Mouse (Mus musculus): ENCODE measurements around the gene Slc31a1. TPM values are rescaled to one million over a fixed set of nuclear protein-coding genes. Genes with fewer than 3 reads are reported as not detected.
A peak's percentile ranks its signal among the peaks of the same experiment; 100 is the strongest.

The Slc31a1 gene
- polyA plus RNA-seq, 1 experiment from 2014 or later: 48.3 TPM

- H3K36me3 ChIP-seq (ENCODE audit: insufficient read depth, low read length): peaks cover 20% of the 10 kb centered on the region; the same call in 1 of the 2 replicates
- no peak overlapping the region for H3K9ac ChIP-seq (ENCODE audit: low read depth, low read length)
- ATAC-seq (replicated peaks; ENCODE audit: low FRiP score, low read depth): no peak
- H3K27ac ChIP-seq: no peak overlapping the region
- no peaks in the 10 kb centered on the region for H3K27me3 ChIP-seq (ENCODE audit: insufficient read depth, low read length)
- no peak for TF ChIP-seq CTCF (IDR thresholded peaks at IDR 0.05; ENCODE audit: low read depth)
- H3K4me2 ChIP-seq (ENCODE audit: low read length): no peak overlapping the region
- no peaks in the 10 kb centered on the region for H3K9me3 ChIP-seq (replicated peaks; ENCODE audit: low read length)
- DNase-seq (ENCODE audit: low spot score): no peak
- WGBS: 81% methylated on average over 4 of the region's 4 CpGs
- H3K4me1 ChIP-seq (replicated peaks; ENCODE audit: insufficient read depth, low read length): peaks cover 10% of the 10 kb centered on the region; the same call in 1 of the 2 replicates
- H3K4me3 ChIP-seq (replicated peaks; ENCODE audit: low read depth, low read length): no peak overlapping the region
Measured at GRCm38 (mm10) chr4:62406133-62406532, 45.6 kb downstream of the Slc31a1 start.

- Histone ChIP-seq H3K4me1 (replicated peaks; ENCODE audit: insufficient read depth, low read length) (peaks cover 10% of the 10 kb centered on the region; the same call in 1 of the 2 replicates), H3K27me3 (ENCODE audit: insufficient read depth, low read length) (no peaks in the 10 kb centered on the region), H3K9me3 (replicated peaks; ENCODE audit: low read length) (no peaks in the 10 kb centered on the region), H3K9ac (ENCODE audit: low read depth, low read length) (peak overlapping the region; percentile 85), H3K4me3 (replicated peaks; ENCODE audit: low read depth, low read length) (peak overlapping the region; percentile 73), H3K27ac (peak overlapping the region; percentile 86), H3K4me2 (ENCODE audit: low read length) (peak overlapping the region; percentile 58), H3K36me3 (ENCODE audit: insufficient read depth, low read length) (peaks cover 17% of the 10 kb centered on the region; the same call in 1 of the 2 replicates)
- ATAC-seq (replicated peaks; ENCODE audit: low FRiP score, low read depth): peak; percentile 33
- under 1% methylated on average over 35 of the region's 35 CpGs for WGBS
- peak; percentile 92 for DNase-seq (ENCODE audit: low spot score)
- TF ChIP-seq CTCF (IDR thresholded peaks at IDR 0.05; ENCODE audit: low read depth): peak; percentile 76
Measured at GRCm38 (mm10) chr4:62407730-62408582, 47.4 kb downstream of the Slc31a1 start.

GRCm38 (mm10) chr4:62408601-62409282, 48.2 kb downstream of the Slc31a1 start, which contains the start of the genes Cdc26 and Prpf4:
Cdc26 (minus strand) TSS chr4:62408642.
Prpf4 (plus strand) TSS chr4:62408797.
- DNase-seq (ENCODE audit: low spot score) (peak; percentile 100), ATAC-seq (replicated peaks; ENCODE audit: low FRiP score, low read depth) (peak; percentile 98)
- Histone ChIP-seq H3K27ac (peak within 1 kb of the TSS; percentile 88), H3K4me3 (replicated peaks; ENCODE audit: low read depth, low read length) (peak within 1 kb of the TSS; percentile 73), H3K9ac (ENCODE audit: low read depth, low read length) (peak within 1 kb of the TSS; percentile 85), H3K9me3 (replicated peaks; ENCODE audit: low read length) (no peaks in the 10 kb centered on the region), H3K36me3 (ENCODE audit: insufficient read depth, low read length) (peaks cover 17% of the 10 kb centered on the region; the same call in 1 of the 2 replicates), H3K4me2 (ENCODE audit: low read length) (peak within 1 kb of the TSS; percentile 69), H3K27me3 (ENCODE audit: insufficient read depth, low read length) (no peaks in the 10 kb centered on the region), H3K4me1 (replicated peaks; ENCODE audit: insufficient read depth, low read length) (peaks cover 10% of the 10 kb centered on the region; the same call in 1 of the 2 replicates)
- TF ChIP-seq CTCF (IDR thresholded peaks at IDR 0.05; ENCODE audit: low read depth): no peak
- WGBS: under 1% methylated on average over 39 of the region's 39 CpGs

GRCm38 (mm10) chr4:62409615-62410014, 49.1 kb downstream of the Slc31a1 start:
- H3K9me3 ChIP-seq (replicated peaks; ENCODE audit: low read length): no peaks in the 10 kb centered on the region
- H3K36me3 ChIP-seq (ENCODE audit: insufficient read depth, low read length): peaks cover 16% of the 10 kb centered on the region
- H3K27ac ChIP-seq: peak overlapping the region; percentile 88
- ATAC-seq (replicated peaks; ENCODE audit: low FRiP score, low read depth) (no peak), DNase-seq (ENCODE audit: low spot score) (no peak)
- H3K4me1 ChIP-seq (replicated peaks; ENCODE audit: insufficient read depth, low read length): peaks cover 10% of the 10 kb centered on the region; the same call in 1 of the 2 replicates
- peak overlapping the region; percentile 69 for H3K4me2 ChIP-seq (ENCODE audit: low read length)
- H3K9ac ChIP-seq (ENCODE audit: low read depth, low read length): peak overlapping the region; percentile 85
- TF ChIP-seq CTCF (IDR thresholded peaks at IDR 0.05; ENCODE audit: low read depth): no peak
- H3K4me3 ChIP-seq (replicated peaks; ENCODE audit: low read depth, low read length): peak overlapping the region; percentile 73
- no peaks in the 10 kb centered on the region for H3K27me3 ChIP-seq (ENCODE audit: insufficient read depth, low read length)
- 13% methylated on average over 6 of the region's 6 CpGs for WGBS

GRCm38 (mm10) chr4:62410325-62410724, 49.8 kb downstream of the Slc31a1 start:
- Histone ChIP-seq H3K9ac (ENCODE audit: low read depth, low read length) (no peak overlapping the region), H3K27ac (no peak overlapping the region), H3K27me3 (ENCODE audit: insufficient read depth, low read length) (no peaks in the 10 kb centered on the region), H3K9me3 (replicated peaks; ENCODE audit: low read length) (no peaks in the 10 kb centered on the region), H3K36me3 (ENCODE audit: insufficient read depth, low read length) (peaks cover 23% of the 10 kb centered on the region), H3K4me1 (replicated peaks; ENCODE audit: insufficient read depth, low read length) (peaks cover 10% of the 10 kb centered on the region; the same call in 1 of the 2 replicates), H3K4me2 (ENCODE audit: low read length) (peak overlapping the region; percentile 69), H3K4me3 (replicated peaks; ENCODE audit: low read depth, low read length) (no peak overlapping the region)
- ATAC-seq (replicated peaks; ENCODE audit: low FRiP score, low read depth) (no peak), DNase-seq (ENCODE audit: low spot score) (no peak)
- no peak for TF ChIP-seq CTCF (IDR thresholded peaks at IDR 0.05; ENCODE audit: low read depth)
- WGBS: 80% methylated on average over 2 of the region's 2 CpGs

- 94% methylated on average over 10 of the region's 10 CpGs for WGBS
- H3K4me2 ChIP-seq (ENCODE audit: low read length): no peak overlapping the region
- DNase-seq (ENCODE audit: low spot score) (no peak), ATAC-seq (replicated peaks; ENCODE audit: low FRiP score, low read depth) (no peak)
- H3K4me3 ChIP-seq (replicated peaks; ENCODE audit: low read depth, low read length): no peak overlapping the region
- no peaks in the 10 kb centered on the region for H3K27me3 ChIP-seq (ENCODE audit: insufficient read depth, low read length)
- H3K36me3 ChIP-seq (ENCODE audit: insufficient read depth, low read length): peaks cover 36% of the 10 kb centered on the region
- no peak overlapping the region for H3K27ac ChIP-seq
- H3K9ac ChIP-seq (ENCODE audit: low read depth, low read length): no peak overlapping the region
- H3K9me3 ChIP-seq (replicated peaks; ENCODE audit: low read length): no peaks in the 10 kb centered on the region
- H3K4me1 ChIP-seq (replicated peaks; ENCODE audit: insufficient read depth, low read length): peaks cover 6% of the 10 kb centered on the region; the same call in 1 of the 2 replicates
- no peak for TF ChIP-seq CTCF (IDR thresholded peaks at IDR 0.05; ENCODE audit: low read depth)
Measured at GRCm38 (mm10) chr4:62411606-62412005, 51.1 kb downstream of the Slc31a1 start.

Data from kidney, postnatal 0 days (tissue).